Mouse (Mus musculus): ENCODE measurements around the gene Secisbp2. TPM values are rescaled to one million over a fixed set of nuclear protein-coding genes. Genes with fewer than 3 reads are reported as not detected.

The Secisbp2 gene
- polyA plus RNA-seq, 1 experiment from 2014 or later, result 28.9 TPM

DNA sequence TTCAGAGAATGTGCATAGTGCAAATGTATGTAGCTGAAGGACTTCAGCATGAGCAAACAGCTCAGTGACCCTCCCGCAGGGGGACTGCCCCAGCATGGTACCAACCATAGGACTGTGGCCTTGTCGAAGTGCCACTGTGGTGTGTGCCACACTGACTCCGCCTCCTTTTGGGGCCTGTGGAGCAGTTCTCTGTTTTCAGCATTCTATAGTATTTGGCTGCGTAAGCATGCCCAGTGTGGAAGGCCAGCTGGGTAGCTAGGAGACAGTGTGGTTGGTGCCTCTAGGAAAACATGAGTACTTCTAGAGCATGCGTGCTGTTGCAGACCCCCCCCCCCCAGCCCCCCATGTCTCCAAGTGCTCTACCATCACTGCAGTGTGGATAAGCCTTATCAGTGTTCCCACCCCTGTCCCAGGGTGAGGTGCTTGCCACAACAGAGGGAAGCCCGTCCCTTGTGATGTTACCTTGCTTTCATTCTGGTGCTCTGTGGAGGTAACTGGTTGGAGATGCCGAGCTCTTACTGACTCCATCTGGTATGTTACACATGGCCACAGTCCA lies 26.2 kb downstream of the Secisbp2 start:
- H3K36me3 ChIP-seq (ENCODE audit: insufficient read depth, low read length), result peaks cover 45% of the 10 kb centered on the region
- no peak for ATAC-seq

GRCm38 (mm10) chr13:51678687-51679086 lies 27.2 kb downstream of the Secisbp2 start:
- Histone ChIP-seq H3K4me2 (replicated peaks; ENCODE audit: low read depth, low read length) (no peak overlapping the region), H3K4me1 (ENCODE audit: insufficient read depth, low read depth, low read length) (no peaks in the 10 kb centered on the region), H3K9me3 (ENCODE audit: low read length) (no peaks in the 10 kb centered on the region), H3K36me3 (ENCODE audit: insufficient read depth, low read length) (peaks cover 51% of the 10 kb centered on the region), H3K4me3 (ENCODE audit: low read depth, low read length) (no peak overlapping the region), H3K9ac (replicated peaks; ENCODE audit: low read depth) (no peak overlapping the region), H3K27me3 (replicated peaks; ENCODE audit: insufficient read depth, low read length) (no peaks in the 10 kb centered on the region), H3K27ac (ENCODE audit: low read length) (no peak overlapping the region)
- WGBS, result 97% methylated on average over 6 of the region's 6 CpGs
- TF ChIP-seq CTCF (IDR thresholded peaks at IDR 0.05), result no peak
- no peak for TF ChIP-seq EP300 (IDR thresholded peaks at IDR 0.05)
- ATAC-seq (no peak), DNase-seq (ENCODE audit: low spot score) (no peak)

More for the DNA sequence above, 26.2 kb downstream of the Secisbp2 start:
- WGBS, result 89% methylated on average over 7 of the region's 7 CpGs
- TF ChIP-seq CTCF (IDR thresholded peaks at IDR 0.05) (no peak), EP300 (IDR thresholded peaks at IDR 0.05) (no peak)
- no peak overlapping the region for H3K27ac ChIP-seq (ENCODE audit: low read length)
- no peak for DNase-seq (ENCODE audit: low spot score)
- H3K27me3 ChIP-seq (replicated peaks; ENCODE audit: insufficient read depth, low read length), result no peaks in the 10 kb centered on the region
- H3K9me3 ChIP-seq (ENCODE audit: low read length), result no peaks in the 10 kb centered on the region
- H3K4me2 ChIP-seq (replicated peaks; ENCODE audit: low read depth, low read length), result no peak overlapping the region
- no peak overlapping the region for H3K4me3 ChIP-seq (ENCODE audit: low read depth, low read length)
- H3K4me1 ChIP-seq (ENCODE audit: insufficient read depth, low read depth, low read length), result no peaks in the 10 kb centered on the region
- H3K9ac ChIP-seq (replicated peaks; ENCODE audit: low read depth), result no peak overlapping the region

DNA sequence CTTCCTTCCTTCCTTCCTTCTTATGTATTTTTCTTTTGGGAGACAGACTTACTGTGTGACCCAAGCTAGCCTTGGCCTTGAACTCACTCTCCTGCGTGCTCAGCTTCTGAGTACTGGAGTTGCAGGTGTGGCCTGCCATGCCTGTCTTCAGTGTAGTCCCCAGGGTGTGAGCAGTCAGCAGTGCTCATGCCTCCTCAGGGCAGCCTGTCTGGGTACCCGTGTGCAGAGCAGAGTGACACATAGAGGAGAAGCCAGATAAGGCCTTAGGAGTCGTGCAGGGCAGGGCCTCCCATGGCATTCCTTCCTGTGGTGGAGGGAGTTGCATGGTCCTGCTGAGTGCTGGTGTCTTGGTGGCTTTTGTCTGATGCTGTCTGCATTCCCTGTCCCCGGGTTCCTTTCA lies 27.8 kb downstream of the Secisbp2 start:
- H3K36me3 ChIP-seq (ENCODE audit: insufficient read depth, low read length), result peaks cover 49% of the 10 kb centered on the region
- H3K4me1 ChIP-seq (ENCODE audit: insufficient read depth, low read depth, low read length), result no peaks in the 10 kb centered on the region
- H3K27ac ChIP-seq (ENCODE audit: low read length), result no peak overlapping the region
- H3K4me3 ChIP-seq (ENCODE audit: low read depth, low read length), result no peak overlapping the region
- no peaks in the 10 kb centered on the region for H3K9me3 ChIP-seq (ENCODE audit: low read length)
- DNase-seq (ENCODE audit: low spot score) (no peak), ATAC-seq (no peak)
- 79% methylated on average over 4 of the region's 4 CpGs for WGBS
- no peaks in the 10 kb centered on the region for H3K27me3 ChIP-seq (replicated peaks; ENCODE audit: insufficient read depth, low read length)
- no peak overlapping the region for H3K9ac ChIP-seq (replicated peaks; ENCODE audit: low read depth)
- H3K4me2 ChIP-seq (replicated peaks; ENCODE audit: low read depth, low read length), result no peak overlapping the region
- TF ChIP-seq EP300 (IDR thresholded peaks at IDR 0.05) (no peak), CTCF (IDR thresholded peaks at IDR 0.05) (no peak)

DNA sequence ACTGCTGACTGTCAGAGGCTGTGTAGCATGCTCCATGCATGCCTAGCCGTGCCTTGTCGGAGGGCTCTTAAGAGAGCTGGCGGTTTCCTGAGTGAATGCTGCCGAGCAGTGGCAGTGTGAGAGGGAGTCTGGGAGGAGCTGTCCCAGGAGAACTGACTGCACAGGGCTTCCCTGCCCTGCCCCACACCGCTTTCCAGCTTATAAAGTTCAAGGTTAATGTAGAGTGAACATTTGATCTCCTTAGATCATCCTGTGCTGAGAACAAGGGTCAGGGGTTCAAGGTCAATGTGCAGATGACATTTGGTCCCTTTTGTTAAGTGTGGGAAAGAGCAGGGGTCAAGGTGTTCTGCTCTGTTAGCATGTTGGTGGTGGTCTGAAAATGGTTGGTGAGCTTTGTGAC lies 29.6 kb downstream of the Secisbp2 start:
- no peak for DNase-seq (ENCODE audit: low spot score)
- Histone ChIP-seq H3K4me1 (ENCODE audit: insufficient read depth, low read depth, low read length) (no peaks in the 10 kb centered on the region), H3K4me3 (ENCODE audit: low read depth, low read length) (no peak overlapping the region), H3K9me3 (ENCODE audit: low read length) (no peaks in the 10 kb centered on the region), H3K27ac (ENCODE audit: low read length) (no peak overlapping the region), H3K36me3 (ENCODE audit: insufficient read depth, low read length) (peaks cover 42% of the 10 kb centered on the region), H3K4me2 (replicated peaks; ENCODE audit: low read depth, low read length) (no peak overlapping the region), H3K9ac (replicated peaks; ENCODE audit: low read depth) (no peak overlapping the region), H3K27me3 (replicated peaks; ENCODE audit: insufficient read depth, low read length) (no peaks in the 10 kb centered on the region)
- 75% methylated on average over 5 of the region's 5 CpGs for WGBS
- no peak for ATAC-seq
- TF ChIP-seq CTCF (IDR thresholded peaks at IDR 0.05) (no peak), EP300 (IDR thresholded peaks at IDR 0.05) (no peak)

DNA sequence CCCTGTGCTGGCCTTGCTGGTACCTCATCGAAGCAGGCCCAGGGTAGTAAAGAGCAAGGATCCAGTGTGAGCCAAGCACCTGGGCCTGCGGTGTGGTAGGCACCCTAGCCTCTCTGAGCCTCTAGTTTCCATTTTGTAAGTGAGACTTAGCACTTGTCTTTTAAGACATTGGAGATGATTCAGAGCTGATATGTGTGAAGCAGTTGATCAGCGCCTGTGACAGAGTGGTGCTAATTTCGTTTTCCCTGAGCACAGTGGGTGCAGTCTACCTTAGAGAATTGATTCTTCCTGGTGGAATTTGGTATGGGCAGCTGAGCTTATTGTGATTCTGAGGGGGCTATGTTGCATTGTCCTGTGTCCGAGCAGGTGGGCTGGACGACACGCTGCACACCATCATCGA lies 30.1 kb downstream of the Secisbp2 start:
- DNase-seq (ENCODE audit: low spot score) (no peak), ATAC-seq (no peak)
- TF ChIP-seq CTCF (IDR thresholded peaks at IDR 0.05) (no peak), EP300 (IDR thresholded peaks at IDR 0.05) (no peak)
- H3K27me3 ChIP-seq (replicated peaks; ENCODE audit: insufficient read depth, low read length), result no peaks in the 10 kb centered on the region
- peaks cover 37% of the 10 kb centered on the region for H3K36me3 ChIP-seq (ENCODE audit: insufficient read depth, low read length)
- no peaks in the 10 kb centered on the region for H3K9me3 ChIP-seq (ENCODE audit: low read length)
- H3K4me2 ChIP-seq (replicated peaks; ENCODE audit: low read depth, low read length), result no peak overlapping the region
- no peak overlapping the region for H3K4me3 ChIP-seq (ENCODE audit: low read depth, low read length)
- no peak overlapping the region for H3K9ac ChIP-seq (replicated peaks; ENCODE audit: low read depth)
- H3K4me1 ChIP-seq (ENCODE audit: insufficient read depth, low read depth, low read length), result no peaks in the 10 kb centered on the region
- WGBS, result 97% methylated on average over 8 of the region's 8 CpGs
- no peak overlapping the region for H3K27ac ChIP-seq (ENCODE audit: low read length)

DNA sequence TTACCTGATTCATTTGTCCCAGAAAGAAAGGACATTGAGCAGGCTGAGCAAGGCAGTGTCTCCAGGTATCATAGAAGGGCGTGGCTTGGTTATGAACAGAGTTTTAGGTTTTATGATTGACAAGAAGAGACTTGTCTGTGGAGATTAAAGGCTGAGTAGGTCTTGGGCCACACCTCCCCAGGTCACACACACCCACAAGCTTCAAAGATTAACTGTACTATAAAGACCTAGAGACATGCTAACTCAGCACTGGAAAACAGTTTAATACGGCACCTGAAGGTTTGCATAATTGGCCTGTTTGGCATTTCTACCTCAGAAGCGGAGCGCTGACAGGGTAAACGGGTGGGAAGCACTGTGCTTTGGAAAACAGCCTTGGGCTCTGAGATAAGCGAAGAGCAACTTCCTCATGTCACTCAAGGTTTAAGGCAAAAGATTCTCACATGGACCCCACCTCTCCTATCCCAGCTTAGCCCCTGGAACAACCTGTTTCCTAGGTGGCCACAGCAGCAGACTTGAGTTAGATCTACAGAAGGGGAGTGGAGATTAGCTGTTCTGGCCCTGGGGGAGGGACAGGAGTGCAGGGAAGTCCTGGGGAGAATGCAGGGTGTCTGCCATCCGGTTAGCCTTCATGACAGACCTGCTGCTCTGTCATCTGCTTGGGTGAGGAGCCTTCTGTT lies 33.9 kb downstream of the Secisbp2 start:
- 91% methylated on average over 7 of the region's 7 CpGs for WGBS
- DNase-seq (ENCODE audit: low spot score) (no peak), ATAC-seq (no peak)
- peaks cover 25% of the 10 kb centered on the region for H3K36me3 ChIP-seq (ENCODE audit: insufficient read depth, low read length)
- no peaks in the 10 kb centered on the region for H3K4me1 ChIP-seq (ENCODE audit: insufficient read depth, low read depth, low read length)
- no peaks in the 10 kb centered on the region for H3K9me3 ChIP-seq (ENCODE audit: low read length)
- no peak overlapping the region for H3K4me3 ChIP-seq (ENCODE audit: low read depth, low read length)
- no peaks in the 10 kb centered on the region for H3K27me3 ChIP-seq (replicated peaks; ENCODE audit: insufficient read depth, low read length)
- no peak overlapping the region for H3K4me2 ChIP-seq (replicated peaks; ENCODE audit: low read depth, low read length)
- no peak overlapping the region for H3K9ac ChIP-seq (replicated peaks; ENCODE audit: low read depth)
- TF ChIP-seq CTCF (IDR thresholded peaks at IDR 0.05), result no peak
- no peak for TF ChIP-seq EP300 (IDR thresholded peaks at IDR 0.05)
- H3K27ac ChIP-seq (ENCODE audit: low read length), result no peak overlapping the region
